Mouse (Mus musculus): ENCODE data around the gene Alk. TPM values are rescaled to one million over a fixed set of nuclear protein-coding genes. Genes with fewer than 3 reads are reported as not detected.

Alk gene
- total RNA-seq, 2 experiments from 2014 or later = 0.05 TPM; not detected in 1

DNA sequence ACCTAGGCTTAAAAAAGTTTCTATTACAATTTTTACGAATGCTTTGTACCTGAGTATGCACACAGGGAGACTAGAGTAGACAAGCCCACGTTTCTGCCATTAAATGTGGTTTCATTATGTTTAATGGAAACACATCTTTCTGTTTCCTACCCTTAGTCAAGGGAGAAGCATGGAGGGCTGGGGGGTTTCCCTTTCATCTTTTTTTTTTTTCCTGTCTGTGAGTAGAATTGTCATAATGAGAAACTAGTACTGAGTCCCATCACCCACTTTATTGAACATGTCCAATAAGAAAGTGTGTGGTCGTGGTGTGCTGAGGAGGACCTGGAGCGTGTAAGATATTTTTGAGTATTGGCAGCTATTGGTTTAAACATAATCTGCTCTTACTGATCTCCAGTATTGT, 741.5 kb downstream of the Alk start:
- intact Hi-C loops (cut with DNase I) = no loop called here
- no peak for DNase-seq

DNA sequence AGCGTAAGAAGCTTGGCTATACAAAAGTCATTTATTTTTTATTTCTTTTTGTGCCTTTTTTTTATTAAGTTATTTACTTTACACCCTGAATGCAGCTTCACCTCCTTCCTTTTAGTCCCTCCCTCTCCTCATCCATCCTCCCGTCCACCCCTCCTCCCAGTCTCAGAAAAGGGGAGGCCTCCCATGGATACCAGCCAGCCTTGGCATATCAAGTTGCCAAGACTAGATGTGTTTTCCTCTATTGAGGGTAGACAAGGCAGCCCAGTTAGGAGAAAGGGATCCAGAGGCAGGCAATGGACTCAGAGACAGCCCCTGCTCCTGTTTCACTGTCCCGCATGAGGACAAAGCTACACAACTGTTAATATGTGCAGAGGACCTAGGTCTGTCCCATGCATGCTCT, 742.2 kb downstream of the Alk start:
- DNase-seq = no peak
- intact Hi-C loops (cut with DNase I) = no loop called here

DNA sequence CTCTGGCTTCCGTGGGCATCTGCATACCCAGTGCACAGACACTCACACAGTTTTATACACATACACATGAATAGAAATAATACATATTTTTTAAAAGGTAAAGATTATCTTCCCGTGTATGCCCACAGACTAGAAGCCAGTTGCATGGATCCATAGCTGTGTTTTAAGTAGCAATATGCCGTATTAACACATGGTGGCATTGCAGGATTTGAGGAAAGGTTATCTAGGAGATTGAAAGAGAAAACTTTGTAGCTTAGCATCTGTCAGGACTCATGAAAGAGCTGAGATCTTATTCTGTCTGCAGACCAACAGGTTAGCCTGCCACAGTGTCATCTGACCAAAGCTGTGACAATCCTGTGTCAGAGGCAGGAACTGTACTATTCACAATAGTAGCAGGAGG, 772.5 kb downstream of the Alk start:
- DNase-seq = no peak
- intact Hi-C loops (cut with DNase I) = loop anchor here (10.0 kb wide), 1 partner anchor 413 kb away; no protein-coding TSS in a partner anchor

DNA sequence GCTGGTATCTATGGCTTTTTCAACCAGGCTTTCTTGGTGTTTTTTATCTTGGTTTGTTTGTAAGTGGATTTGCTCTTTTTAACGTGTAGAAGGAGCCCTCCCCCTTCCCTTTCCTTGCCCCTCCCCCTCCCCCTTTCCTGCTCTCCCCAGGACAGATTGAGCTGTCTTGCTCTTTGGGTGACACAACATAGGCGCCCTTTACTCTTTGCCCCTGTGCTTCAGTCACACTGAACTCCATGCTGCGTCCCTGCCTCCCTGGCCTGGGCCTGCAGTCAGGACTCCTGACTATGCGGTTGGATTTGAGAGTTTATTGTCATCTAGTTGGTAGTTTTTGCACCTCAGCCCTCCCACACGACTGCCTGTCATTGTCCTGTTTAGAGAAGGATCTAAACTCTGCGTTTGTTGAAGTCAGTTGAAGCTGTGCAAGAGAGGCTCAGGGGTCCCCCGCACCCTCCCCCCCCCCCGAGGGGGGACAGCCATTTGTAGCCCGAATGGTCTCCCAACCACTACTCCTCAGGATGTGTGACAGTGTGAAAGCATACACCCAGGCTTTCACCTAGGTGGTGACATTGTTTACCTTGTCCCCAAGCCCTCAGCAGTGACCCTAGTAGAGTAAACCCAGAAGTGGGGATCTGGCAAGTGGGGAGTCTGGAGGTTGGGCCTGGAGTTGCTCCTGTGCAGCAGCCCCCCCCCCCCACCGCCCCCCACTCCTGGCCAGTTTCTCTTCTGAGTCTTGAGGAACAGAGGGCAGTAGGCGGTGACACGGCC, 775.6 kb downstream of the Alk start:
- intact Hi-C loops (cut with DNase I) = no loop called here
- no peak for DNase-seq

DNA sequence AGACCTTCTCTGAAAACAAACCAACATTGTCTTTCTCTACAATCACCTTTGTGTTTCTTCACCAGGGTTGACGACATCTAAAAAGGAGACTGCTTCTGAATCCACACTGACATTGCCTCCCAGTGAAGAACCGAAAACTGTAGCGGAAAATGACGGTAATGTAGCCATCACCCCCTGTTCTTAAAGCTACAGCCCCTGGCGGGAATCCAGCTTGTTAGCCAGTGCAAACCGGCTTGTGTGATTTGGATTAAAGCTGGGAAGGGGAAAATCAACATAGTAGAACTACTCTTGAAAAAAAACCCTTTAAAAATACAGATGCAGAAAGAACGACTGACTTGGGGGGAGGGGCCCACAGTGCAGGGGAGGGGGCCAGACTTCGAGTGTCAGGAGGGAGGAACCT, 776.8 kb downstream of the Alk start:
- peak in 1 of 2 experiments; percentile 11 for DNase-seq
- intact Hi-C loops (cut with DNase I) = no loop called here

DNA sequence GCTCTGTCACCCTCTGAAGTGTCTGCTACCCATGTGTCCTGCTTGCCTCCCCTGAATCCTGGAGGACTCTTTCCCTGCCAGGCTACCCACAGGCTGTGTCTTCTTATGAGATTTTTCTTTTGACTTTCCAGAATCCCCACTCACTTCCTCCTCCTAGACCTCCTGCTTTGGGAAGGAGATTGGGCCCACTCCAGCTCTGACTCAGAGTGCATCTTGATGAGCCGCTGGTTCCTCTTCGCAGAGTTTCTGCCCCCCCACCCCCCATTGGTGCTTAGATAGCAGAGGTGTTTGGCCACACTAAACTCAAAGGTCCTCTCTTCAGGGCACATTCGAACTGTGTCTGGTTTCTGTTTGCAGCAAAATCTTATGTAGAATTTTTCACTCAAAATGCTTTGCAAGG, 777.8 kb downstream of the Alk start:
- intact Hi-C loops (cut with DNase I) = no loop called here

DNA sequence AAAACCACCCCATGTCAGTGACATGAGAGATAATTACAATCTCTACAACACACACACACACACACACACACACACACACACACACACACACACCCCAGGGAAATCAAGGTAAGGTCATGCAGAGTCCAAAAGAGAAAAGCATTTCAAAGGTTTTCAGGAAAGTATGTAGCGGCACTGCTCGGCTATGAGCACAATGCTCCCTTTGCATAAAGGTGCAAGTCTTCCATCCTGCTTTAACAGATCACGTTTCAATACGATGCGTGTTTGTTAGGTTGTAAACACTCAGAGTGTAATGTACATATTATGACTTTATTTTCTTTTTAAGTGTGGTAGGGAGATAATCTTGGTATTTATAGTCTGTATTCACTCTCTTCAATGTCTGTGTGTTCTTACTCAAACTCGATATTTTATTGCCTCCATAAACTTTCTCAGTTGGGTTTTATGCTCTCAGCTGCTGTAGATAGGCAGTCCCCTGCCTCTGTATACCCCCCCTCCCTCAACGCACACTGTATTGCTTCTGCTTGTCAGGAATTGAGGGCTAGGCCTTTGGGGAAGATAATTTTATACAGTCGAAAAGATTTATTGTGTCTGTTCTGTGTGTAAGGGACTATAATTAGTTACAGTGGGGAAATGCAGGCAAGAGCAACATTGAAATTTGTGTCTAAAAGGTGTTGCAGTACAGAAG, 780.7 kb downstream of the Alk start:
- no peak for DNase-seq
- intact Hi-C loops (cut with DNase I) = no loop called here

More for the DNA sequence above, 777.8 kb downstream of the Alk start:
- DNase-seq = peak in 1 of 2 experiments; percentile 10

Other genes starting within 250 kb of the Alk start
- 10 to 100 TPM; 40.1 to 45.6 TPM for gene Ypel5, start 231.8 kb upstream of the Alk start, total RNA-seq (2021)